Mouse (Mus musculus) G1E (cell line): ENCODE data around the gene AF067063.
"Not testable (repeated sequence)": the region's sequence is repeated elsewhere in the genome, so short reads cannot be mapped to it uniquely, and the experiment has no call there.

Experiments
- CTCF ChIP-seq: IDR thresholded peaks from 2 replicates; pipeline ENCODE4 v1.5.1; 2012; ENCODE audit warnings: low read depth, low read length, inconsistent platforms, mixed read lengths
- GATA1 ChIP-seq: IDR thresholded peaks from 2 replicates; pipeline ENCODE4 v1.6.1; 2012; ENCODE audit warnings: borderline replicate concordance, low read length, inconsistent platforms, mixed read lengths

DNA sequence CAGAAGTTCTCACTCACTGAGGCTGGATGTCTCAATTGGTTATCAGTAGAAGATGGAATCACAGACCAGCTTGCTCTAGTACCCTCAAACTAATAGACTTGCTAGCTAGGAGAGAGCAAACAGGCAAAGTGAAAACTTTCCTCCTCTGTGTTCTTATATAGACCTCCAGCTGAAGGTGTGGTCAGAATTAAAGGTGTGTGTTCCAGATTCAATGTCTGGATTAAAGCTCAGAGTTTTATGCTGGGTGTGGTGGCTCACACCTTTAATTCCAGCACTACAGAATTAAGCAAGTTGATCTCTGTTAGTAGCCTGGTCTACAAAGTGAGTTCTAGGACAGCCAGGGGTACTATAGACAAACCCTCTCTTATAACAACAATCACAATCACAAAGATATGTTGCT, at the start of gene AF067063:
- not testable (repeated sequence) for TF ChIP-seq CTCF, GATA1
